ENCODE assay signal across 8 mouse cellular contexts in the genomic region with DNA sequence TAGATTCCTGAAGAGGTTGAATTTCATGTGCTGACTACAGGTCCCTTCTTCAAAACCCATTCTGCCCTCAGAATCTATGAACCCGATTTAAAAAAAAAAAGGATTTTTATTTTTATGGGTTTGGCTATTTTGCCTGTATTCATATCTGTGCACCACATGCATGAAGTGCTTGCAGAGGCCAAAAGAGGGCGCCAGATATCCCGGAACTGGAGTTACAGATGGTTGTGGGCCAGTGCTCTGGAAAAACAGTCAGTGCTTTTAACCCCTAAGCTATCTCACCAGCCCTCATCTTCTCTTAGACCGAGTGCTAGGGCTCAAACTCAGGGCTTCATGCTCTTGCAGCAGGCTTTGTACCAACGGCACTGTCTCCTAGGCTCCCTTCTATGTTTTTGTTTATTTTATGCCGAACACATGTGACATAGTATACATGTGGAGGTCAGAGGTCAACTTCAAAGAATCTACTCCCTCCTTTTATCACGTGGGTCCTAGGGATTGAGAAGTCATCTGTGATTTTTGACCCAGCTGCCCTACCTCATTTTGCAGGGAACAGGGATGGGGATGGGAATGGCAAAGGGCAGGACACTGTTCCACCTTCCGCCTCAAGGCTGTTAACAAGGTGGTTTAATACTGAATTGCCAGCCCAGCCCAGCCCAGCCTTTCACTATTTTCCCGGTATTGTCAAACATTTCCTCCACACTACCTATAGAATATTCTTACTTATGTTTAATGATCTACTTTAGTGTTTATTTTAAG. TPM values are rescaled to one million over a fixed set of nuclear protein-coding genes. Genes with fewer than 3 reads are reported as not detected.
DNase-seq lines count a peak whose midpoint lies in the region; ATAC-seq and TF ChIP-seq lines count a peak whose summit lies in the region.

No protein-coding gene starts in this region.

- no peak overlapping the region for H3K4me2 ChIP-seq in intestine, embryonic 15.5 days (replicated peaks)
- no peak overlapping the region for H3K4me2 ChIP-seq in intestine, embryonic 16.5 days (ENCODE audit: low read depth, low read length)
- no peak overlapping the region for H3K4me2 ChIP-seq in CH12.LX (ENCODE audit: insufficient read depth, low read depth, poor library complexity, severe bottlenecking)

- H3K79me2 ChIP-seq in CH12.LX (replicated peaks; ENCODE audit: control insufficient read depth, extremely low read depth, insufficient read depth, poor library complexity, severe bottlenecking) = no peaks in the 10 kb centered on the region

- no peaks in the 10 kb centered on the region for H3K9me3 ChIP-seq in intestine, embryonic 15.5 days
- no peaks in the 10 kb centered on the region for H3K9me3 ChIP-seq in intestine, embryonic 16.5 days (ENCODE audit: control insufficient read depth, low read length)
- H3K9me3 ChIP-seq in CH12.LX (replicated peaks; ENCODE audit: low read length) = peaks cover 7% of the 10 kb centered on the region

- peak; percentile 36 for DNase-seq in CH12.LX (ENCODE audit: extremely low read depth)
- peak; percentile 29 for DNase-seq in c-Kit-positive CD71-positive TER-119-negative erythroid progenitor cells, embryonic 14.5 days (ENCODE audit: low read depth)
- peak; percentile 43 for DNase-seq in lung, postnatal 36 days
- DNase-seq in urinary bladder, adult 2 months (ENCODE audit: low spot score) = no peak
- DNase-seq in heart, adult 18-20 months = no peak

- WGBS in intestine, embryonic 15.5 days = 39% methylated on average over 9 of the region's 9 CpGs
- 36% methylated on average over 9 of the region's 9 CpGs for WGBS in intestine, embryonic 16.5 days

- ATAC-seq in intestine, embryonic 15.5 days = 0 out of 2 replicates have a peak, but pooled peaks have one; percentile 13
- ATAC-seq in intestine, embryonic 16.5 days = no peak
- no peak for ATAC-seq in erythroid progenitor cell, adult 5-6 weeks (replicated peaks; ENCODE audit: low FRiP score, poor library complexity, severe bottlenecking)

- no peaks in the 10 kb centered on the region for H3K36me3 ChIP-seq in intestine, embryonic 15.5 days
- no peaks in the 10 kb centered on the region for H3K36me3 ChIP-seq in intestine, embryonic 16.5 days (ENCODE audit: control insufficient read depth, insufficient read depth, low read length)
- H3K36me3 ChIP-seq in CH12.LX (replicated peaks in 1 of 2; ENCODE audit: control insufficient read depth in 1 of 2, insufficient read depth in 1 of 2, low read length in 1 of 2) = no peaks in the 10 kb centered on the region

- TF ChIP-seq EP300 in CH12.LX (IDR thresholded peaks at IDR 0.05; ENCODE audit: low read length) = no peak

- H3K4me1 ChIP-seq in intestine, embryonic 15.5 days (replicated peaks) = no peaks in the 10 kb centered on the region
- no peaks in the 10 kb centered on the region for H3K4me1 ChIP-seq in intestine, embryonic 16.5 days (ENCODE audit: control insufficient read depth, insufficient read depth, low read length)
- 0 out of 4 replicates have a peak, but pooled peaks cover 0 to 3% of the 10 kb centered on the region in 2 experiments for H3K4me1 ChIP-seq in CH12.LX (ENCODE audit: control insufficient read depth in 1 of 2, insufficient read depth in 2 of 2)

- in situ Hi-C loops in CH12.LX (cut with MboI; ENCODE audit: low pct_ligation_motif_present, low pct_unique_long_range_greater_than_20kb, low sequenced_read_pairs) = no loop called here

- no peak overlapping the region for H3K27ac ChIP-seq in intestine, embryonic 15.5 days
- no peak overlapping the region for H3K27ac ChIP-seq in intestine, embryonic 16.5 days (ENCODE audit: low read length)
- H3K27ac ChIP-seq in CH12.LX (ENCODE audit: insufficient read depth, low read depth) = no peak overlapping the region

- no peaks in the 10 kb centered on the region for H3K27me3 ChIP-seq in intestine, embryonic 15.5 days (replicated peaks)
- H3K27me3 ChIP-seq in intestine, embryonic 16.5 days (replicated peaks; ENCODE audit: control insufficient read depth, insufficient read depth, low read length) = no peaks in the 10 kb centered on the region
- H3K27me3 ChIP-seq in CH12.LX (replicated peaks) = no peaks in the 10 kb centered on the region

- H3K9ac ChIP-seq in intestine, embryonic 15.5 days = no peak overlapping the region
- no peak overlapping the region for H3K9ac ChIP-seq in intestine, embryonic 16.5 days (ENCODE audit: low read depth, low read length)
- no peak overlapping the region for H3K9ac ChIP-seq in CH12.LX (ENCODE audit: insufficient read depth, low read depth)

- TF ChIP-seq CTCF in CH12.LX (conservative IDR thresholded peaks at IDR 0.05 in 1 of 2, IDR thresholded peaks at IDR 0.05 in 1 of 2; ENCODE audit: low read depth in 2 of 2, low read length in 2 of 2) = peak in 1 of 2 experiments; percentile 19; a peak in 2 of 4 replicates

- dilution Hi-C loops in CH12.LX (cut with MboI; ENCODE audit: extremely low pct_ligation_motif_present, extremely low pct_unique_long_range_greater_than_20kb, low sequenced_read_pairs) = no loop called here

- no peak; the same call in 1 of the 2 replicates for TF ChIP-seq RAD21 in CH12.LX (IDR thresholded peaks at IDR 0.05; ENCODE audit: low read depth, low read length)

- TF ChIP-seq POLR2A in CH12.LX (IDR thresholded peaks at IDR 0.05; ENCODE audit: low read depth, low read length) = no peak

- no peak overlapping the region for H3K4me3 ChIP-seq in intestine, embryonic 15.5 days (replicated peaks)
- H3K4me3 ChIP-seq in intestine, embryonic 16.5 days (ENCODE audit: low read length) = no peak overlapping the region
- no peak overlapping the region for H3K4me3 ChIP-seq in CH12.LX (replicated peaks in 1 of 3; ENCODE audit: low read depth in 2 of 3, low read length in 2 of 3, poor library complexity in 1 of 3)

TF ChIP-seq in CH12.LX, 34 proteins besides CTCF, POLR2A, EP300 and RAD21:
- no peak for TF ChIP-seq JUND (conservative IDR thresholded peaks at IDR 0.05; ENCODE audit: low read depth, low read length)
- no peak for TF ChIP-seq CHD2 (IDR thresholded peaks at IDR 0.05; ENCODE audit: low read length)
- TF ChIP-seq MAX (IDR thresholded peaks at IDR 0.05; ENCODE audit: low read length) = no peak
- TF ChIP-seq CHD1 (IDR thresholded peaks at IDR 0.05; ENCODE audit: low read depth, low read length) = no peak
- TF ChIP-seq SMC3 (IDR thresholded peaks at IDR 0.05; ENCODE audit: low read depth, low read length) = no peak
- no peak for TF ChIP-seq MEF2A (IDR thresholded peaks at IDR 0.05; ENCODE audit: borderline replicate concordance, low read depth, low read length)
- no peak for TF ChIP-seq UBTF (IDR thresholded peaks at IDR 0.05; ENCODE audit: low read depth, low read length)
- TF ChIP-seq ZKSCAN1 (IDR thresholded peaks at IDR 0.05; ENCODE audit: borderline replicate concordance, low read depth, low read length) = no peak
- TF ChIP-seq USF1 (IDR thresholded peaks at IDR 0.05; ENCODE audit: low read depth, low read length) = no peak
- TF ChIP-seq NELFE (IDR thresholded peaks at IDR 0.05; ENCODE audit: low read depth, low read length) = no peak
- no peak for TF ChIP-seq TBP (conservative IDR thresholded peaks at IDR 0.05; ENCODE audit: low read depth, low read length)
- no peak for TF ChIP-seq SIN3A (IDR thresholded peaks at IDR 0.05; ENCODE audit: low read length)
- no peak for TF ChIP-seq JUN (IDR thresholded peaks at IDR 0.05; ENCODE audit: insufficient read depth, low read depth, low read length)

RNA-seq across cellular contexts. Expression of gene Tnfrsf21, which starts 30.3 kb away (rescaled TPM):
- 15.6 and 16.5 TPM in 2 replicates for polyA plus RNA-seq in intestine, embryonic 15.5 days (2015; fragmentation: Nextera tagmentation; extraction: Ambion mirVana)
- polyA plus RNA-seq in intestine, embryonic 16.5 days (2015; fragmentation: Nextera tagmentation; extraction: Ambion mirVana) = 13.4 and 14.2 TPM in 2 replicates
- total RNA-seq in CH12.LX (2012; rRNA removed) (not detected in 2 replicates), CH12.LX (2014; rRNA removed) (0.14 TPM in 1 of 2 replicates, not detected in the other)
- polyA plus RNA-seq in CH12.LX (2012; ENCODE audit: insufficient read length, low read depth) = 0.10 and 0.14 TPM in 2 replicates
- total RNA-seq in erythroid progenitor cell, adult 5-6 weeks (2015; ENCODE audit: low replicate concordance) = 17.6 and 19.5 TPM in 2 replicates
- 11.0 and 14.6 TPM in 2 replicates for total RNA-seq in erythroid progenitor cell, adult 5-6 weeks (2017; ENCODE audit: low replicate concordance)
- polyA plus RNA-seq in urinary bladder, adult 2 months (2012; rRNA removed) = 62.3 and 64.4 TPM in 2 replicates
- total RNA-seq in heart, adult 18-20 months (2021) = 10 to 100 TPM; 13.6 to 14.9 TPM

Comparison
In these comparisons a context has a peak if more than half of its experiments do, and no peak if none do; other contexts are left out.
1. DNase-seq: peak in CH12.LX (single experiment), c-Kit-positive CD71-positive TER-119-negative erythroid progenitor cells, embryonic 14.5 days (single experiment) and lung, postnatal 36 days (single experiment); none in urinary bladder, adult 2 months (single experiment) and heart, adult 18-20 months (0 of 2).
2. RNA of gene Tnfrsf21, which starts 30.3 kb away (polyA plus RNA-seq): 62.3 to 64.4 TPM in urinary bladder, adult 2 months, 15.6 to 16.5 TPM in intestine, embryonic 15.5 days and 13.4 to 14.2 TPM in intestine, embryonic 16.5 days; 0.10 to 0.14 TPM in CH12.LX; every median in the first group is over 10 times any median in the second.